Mouse (Mus musculus) heart, embryonic 14.5 days (tissue): ENCODE data around the gene Anln. TPM values are rescaled to one million over a fixed set of nuclear protein-coding genes. Genes with fewer than 3 reads are reported as not detected.

Source experiments
- ATAC-seq: fragments of 200-750 bp; cut with Nextera tagmentation; 2 replicates; pipeline ENCODE4 v1.8.0; 2017; ENCODE audit warnings: low read depth, moderate TSS enrichment; ENCODE audit not compliant: insufficient number of reproducible peaks, insufficient read depth, low FRiP score
- H3K27ac ChIP-seq, 2 experiments: fragments of 200-500 bp in 1 of 2; fragments of 300-500 bp in 1 of 2; sonication (generic) in 1 of 2; replicated peaks in 1 of 2; 2 replicates each; pipeline ENCODE4 v1.5.1; 2012 to 2014; ENCODE audit warnings: low read depth in 2 of 2, low read length in 2 of 2, control low read depth in 1 of 2, mild to moderate bottlenecking in 1 of 2, mixed read lengths in 1 of 2; ENCODE audit not compliant: control insufficient read depth in 1 of 2, insufficient read depth in 1 of 2
- H3K27me3 ChIP-seq: fragments of 300-500 bp; sonication (generic); 2 replicates; pipeline ENCODE4 v1.6.1; 2014; ENCODE audit warnings: mild to moderate bottlenecking, low read length, control low read depth; ENCODE audit not compliant: control insufficient read depth, insufficient read depth
- H3K36me3 ChIP-seq: fragments of 300-500 bp; sonication (generic); 2 replicates; pipeline ENCODE4 v1.6.1; 2014; ENCODE audit warnings: mild to moderate bottlenecking, control low read depth, low read length, mixed read lengths; ENCODE audit not compliant: control insufficient read depth, insufficient read depth
- H3K4me1 ChIP-seq, 2 experiments: fragments of 200-500 bp in 1 of 2; fragments of 300-500 bp in 1 of 2; sonication (generic) in 1 of 2; 2 replicates each; pipeline ENCODE4 v1.6.1; 2012 to 2014; ENCODE audit warnings: low read length in 2 of 2, control low read depth in 1 of 2, mixed read lengths in 1 of 2; ENCODE audit not compliant: control insufficient read depth in 2 of 2, insufficient read depth in 2 of 2
- H3K4me2 ChIP-seq: fragments of 300-500 bp; sonication (generic); 2 replicates; pipeline ENCODE4 v1.6.1; 2014; ENCODE audit warnings: mild to moderate bottlenecking, low read length
- H3K4me3 ChIP-seq, 2 experiments: fragments of 200-500 bp in 1 of 2; fragments of 300-500 bp in 1 of 2; sonication (generic) in 1 of 2; 2 replicates each; pipeline ENCODE4 v1.5.1; 2012 to 2014; ENCODE audit warnings: low read length in 2 of 2, mild to moderate bottlenecking in 2 of 2, control low read depth in 1 of 2, low read depth in 1 of 2, moderate library complexity in 1 of 2; ENCODE audit not compliant: control insufficient read depth in 1 of 2, insufficient read depth in 1 of 2
- H3K9ac ChIP-seq: fragments of 300-500 bp; sonication (generic); 2 replicates; pipeline ENCODE4 v1.6.1; 2014; ENCODE audit warnings: mild to moderate bottlenecking, low read length
- H3K9me3 ChIP-seq: fragments of 300-500 bp; sonication (generic); 2 replicates; pipeline ENCODE4 v1.6.1; 2016; ENCODE audit warnings: low read length, control low read depth; ENCODE audit not compliant: control insufficient read depth
- WGBS: fragments of 180-500 bp; shearing (Covaris S2); extraction: QIAGEN DNeasy Blood & Tissue Kit; methylation state at CpG from one replicate; pipeline ENCODE4 v1.1.7; 2014; 5-methylcytosine and 5-hydroxymethylcytosine counted together
- polyA plus RNA-seq: library from polyadenylated mRNA; unstranded; fragments of >200 nt; fragmentation: Nextera tagmentation; extraction: Ambion mirVana; gene quantifications from 2 replicates; pipeline ENCODE4 v1.2.1, GENCODE M21; 2014

The Anln gene
- polyA plus RNA-seq, 1 experiment from 2014 or later = 62.0 TPM

- H3K9me3 ChIP-seq = no peaks in the 10 kb centered on the region
- peaks cover 7 to 24% of the 10 kb centered on the region in 2 experiments for H3K4me1 ChIP-seq
- no peak for ATAC-seq
- H3K36me3 ChIP-seq = no peaks in the 10 kb centered on the region
- no peak overlapping the region for H3K9ac ChIP-seq
- no peaks in the 10 kb centered on the region for H3K27me3 ChIP-seq
- no peak overlapping the region for H3K27ac ChIP-seq
- no peak overlapping the region for H3K4me2 ChIP-seq
- WGBS = 92% methylated on average over 4 of the region's 4 CpGs
- H3K4me3 ChIP-seq = no peak overlapping the region
Observed at GRCm38 (mm10) chr9:22424719-22425118, 35.7 kb upstream of the Anln start.

DNA sequence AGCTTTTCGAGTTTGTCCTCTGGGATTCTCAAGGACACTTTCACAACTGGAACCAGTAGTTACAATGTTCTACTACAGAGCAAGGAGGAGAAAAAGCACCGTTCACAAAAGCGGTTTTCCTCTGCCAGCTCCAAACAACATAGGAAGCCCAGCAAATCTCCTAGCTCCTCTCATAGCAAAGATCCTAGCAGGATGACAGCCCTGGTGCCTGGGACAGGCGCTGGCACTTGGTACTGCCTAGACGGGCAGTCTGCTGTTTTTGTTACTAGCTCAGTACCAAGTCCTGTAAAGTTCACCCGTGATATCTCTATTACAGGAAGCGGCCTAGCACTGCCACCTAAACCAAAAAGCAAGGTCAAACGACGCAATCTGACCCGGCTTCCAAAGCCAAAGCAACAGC is 35.2 kb upstream of the Anln start:
- Histone ChIP-seq H3K4me3 (no peak overlapping the region), H3K36me3 (no peaks in the 10 kb centered on the region), H3K27me3 (no peaks in the 10 kb centered on the region), H3K27ac (peak overlapping the region; percentile 24 to 37; a peak in 2 of 4 replicates), H3K9ac (no peak overlapping the region), H3K9me3 (no peaks in the 10 kb centered on the region), H3K4me1 (peaks cover 7 to 22% of the 10 kb centered on the region in 2 experiments), H3K4me2 (no peak overlapping the region)
- no peak for ATAC-seq
- 46% methylated on average over 10 of the region's 10 CpGs for WGBS

DNA sequence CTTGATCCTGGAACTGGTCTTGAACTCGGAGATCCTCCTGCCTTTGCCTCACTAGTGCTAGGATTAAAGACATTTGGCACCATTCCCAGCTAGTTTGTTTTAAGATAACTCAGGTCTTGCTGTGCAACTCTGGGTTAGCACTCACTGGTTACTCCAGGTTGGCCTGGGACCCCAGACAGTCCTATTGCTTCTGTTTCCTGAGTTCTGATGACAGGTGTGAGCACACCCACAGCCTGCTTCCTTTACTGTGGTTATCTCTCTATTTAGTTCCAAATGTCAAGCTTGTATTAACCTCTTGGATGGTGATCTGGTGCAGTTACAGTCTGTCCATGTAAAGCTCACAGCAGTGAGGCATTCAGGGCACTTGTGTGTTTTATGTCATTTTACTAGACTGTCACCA is 34.5 kb upstream of the Anln start:
- H3K27me3 ChIP-seq = no peaks in the 10 kb centered on the region
- no peak overlapping the region for H3K4me3 ChIP-seq
- H3K4me2 ChIP-seq = no peak overlapping the region
- 23% methylated on average over 1 of the region's 1 CpGs for WGBS
- H3K36me3 ChIP-seq = no peaks in the 10 kb centered on the region
- ATAC-seq = no peak
- H3K9ac ChIP-seq = no peak overlapping the region
- H3K27ac ChIP-seq = peak overlapping the region in 1 of 2 experiments; percentile 2; a peak in 1 of 4 replicates
- H3K9me3 ChIP-seq = no peaks in the 10 kb centered on the region
- H3K4me1 ChIP-seq = peaks cover 7 to 22% of the 10 kb centered on the region in 2 experiments

GRCm38 (mm10) chr9:22422559-22422958 is 33.6 kb upstream of the Anln start:
- H3K27ac ChIP-seq = no peak overlapping the region
- WGBS = 37% methylated on average over 1 of the region's 1 CpGs
- peaks cover 7 to 22% of the 10 kb centered on the region in 2 experiments for H3K4me1 ChIP-seq

GRCm38 (mm10) chr9:22420491-22420890 is 31.5 kb upstream of the Anln start:
- H3K27me3 ChIP-seq = no peaks in the 10 kb centered on the region

More at GRCm38 (mm10) chr9:22422559-22422958, 33.6 kb upstream of the Anln start:
- no peaks in the 10 kb centered on the region for H3K9me3 ChIP-seq
- ATAC-seq = no peak
- H3K9ac ChIP-seq = no peak overlapping the region
- H3K4me3 ChIP-seq = no peak overlapping the region
- no peaks in the 10 kb centered on the region for H3K36me3 ChIP-seq
- H3K27me3 ChIP-seq = no peaks in the 10 kb centered on the region
- H3K4me2 ChIP-seq = no peak overlapping the region

GRCm38 (mm10) chr9:22419877-22420276 is 30.9 kb upstream of the Anln start:
- no peaks in the 10 kb centered on the region for H3K27me3 ChIP-seq
- ATAC-seq = no peak
- H3K9me3 ChIP-seq = no peaks in the 10 kb centered on the region
- H3K4me2 ChIP-seq = no peak overlapping the region
- 86% methylated on average over 3 of the region's 3 CpGs for WGBS
- no peak overlapping the region for H3K4me3 ChIP-seq
- no peak overlapping the region for H3K9ac ChIP-seq
- no peak overlapping the region for H3K27ac ChIP-seq
- H3K36me3 ChIP-seq = no peaks in the 10 kb centered on the region
- peaks cover 7 to 22% of the 10 kb centered on the region in 2 experiments for H3K4me1 ChIP-seq

More at GRCm38 (mm10) chr9:22420491-22420890, 31.5 kb upstream of the Anln start:
- no peak overlapping the region for H3K4me3 ChIP-seq
- H3K36me3 ChIP-seq = no peaks in the 10 kb centered on the region
- no peak for ATAC-seq
- no peak overlapping the region for H3K9ac ChIP-seq
- peaks cover 7 to 22% of the 10 kb centered on the region in 2 experiments for H3K4me1 ChIP-seq
- 31% methylated on average over 7 of the region's 7 CpGs for WGBS
- no peak overlapping the region for H3K27ac ChIP-seq
- no peak overlapping the region for H3K4me2 ChIP-seq
- H3K9me3 ChIP-seq = no peaks in the 10 kb centered on the region

DNA sequence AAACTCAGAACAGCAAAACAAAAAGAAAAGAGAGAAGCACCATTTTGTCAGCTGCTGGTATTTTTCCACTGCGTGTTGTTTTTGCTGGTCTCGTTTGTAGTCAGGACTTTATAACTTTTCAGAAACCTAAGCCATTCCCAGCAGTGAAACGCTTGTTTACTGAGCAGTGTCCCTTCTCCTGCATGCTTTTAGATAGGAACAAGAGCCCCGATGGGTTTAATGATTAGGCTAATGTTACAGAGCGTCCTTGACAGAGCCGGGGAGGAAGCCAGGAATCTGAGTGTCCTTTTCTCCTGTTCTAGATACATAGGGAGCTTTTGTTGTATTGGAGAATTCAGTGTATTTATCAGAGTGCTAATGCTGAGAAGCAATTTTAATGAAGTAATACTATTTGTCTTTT is 28.6 kb upstream of the Anln start:
- no peaks in the 10 kb centered on the region; the same call in 1 of the 2 replicates for H3K27me3 ChIP-seq
- H3K36me3 ChIP-seq = no peaks in the 10 kb centered on the region
- no peak overlapping the region for H3K27ac ChIP-seq
- H3K4me1 ChIP-seq = peaks cover 2 to 7% of the 10 kb centered on the region in 2 experiments; a peak in 2 of 4 replicates
- no peaks in the 10 kb centered on the region for H3K9me3 ChIP-seq
- no peak overlapping the region for H3K4me3 ChIP-seq
- 48% methylated on average over 6 of the region's 6 CpGs for whole genome bisulfite sequencing
- ATAC-seq = no peak
- H3K4me2 ChIP-seq = no peak overlapping the region
- H3K9ac ChIP-seq = no peak overlapping the region

DNA sequence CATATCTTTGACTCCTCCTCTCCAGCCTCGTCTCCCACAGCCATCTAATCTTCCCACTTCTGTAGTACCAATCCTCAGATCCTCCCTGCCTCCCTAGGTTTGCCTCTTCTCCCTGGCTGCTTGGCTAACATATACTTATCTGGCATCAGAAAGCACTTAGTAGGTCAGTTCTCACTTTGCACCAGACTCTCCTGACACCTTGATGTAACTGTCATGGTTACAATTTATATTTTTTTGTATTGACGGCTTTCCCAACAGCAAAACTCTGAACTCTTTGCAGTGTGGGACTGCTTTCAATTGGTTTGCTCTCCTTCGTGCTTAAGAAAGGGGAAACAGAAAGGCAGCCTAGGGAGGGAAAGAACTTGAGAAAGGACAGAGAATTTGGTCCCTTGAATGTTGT is 27.2 kb upstream of the Anln start:
- ATAC-seq = no peak
- H3K4me1 ChIP-seq = peaks cover 2 to 4% of the 10 kb centered on the region in 2 experiments; a peak in 2 of 4 replicates
- no peak overlapping the region for H3K4me3 ChIP-seq
- H3K4me2 ChIP-seq = no peak overlapping the region
- H3K27ac ChIP-seq = no peak overlapping the region
- no peak overlapping the region for H3K9ac ChIP-seq
- H3K36me3 ChIP-seq = no peaks in the 10 kb centered on the region
- no peaks in the 10 kb centered on the region for H3K9me3 ChIP-seq
- no peaks in the 10 kb centered on the region; the same call in 1 of the 2 replicates for H3K27me3 ChIP-seq
- 55% methylated on average over 3 of the region's 3 CpGs for WGBS
